Mouse (Mus musculus) heart, adult 2 months (tissue): ENCODE measurements at regions not wholly inside any gene's neighbourhood (a gene's known extent, or its start where the extent isn't known, plus 50 kb on each side); places are given as distances from the start of the nearest gene placed in this dataset.

ENCODE experiments used
- DNase-seq, 2 experiments: peaks; one replicate each; pipeline ENCODE4 v3.0.0; 2021
- H3K27ac ChIP-seq: fragments of 200-600 bp; 2 replicates; pipeline ENCODE4 v1.8.1; 2022
- H3K27me3 ChIP-seq: fragments of 200-500 bp; 2 replicates; pipeline ENCODE4 v1.6.1; 2012; ENCODE audit warnings: mild to moderate bottlenecking, low read length, inconsistent platforms, mixed read lengths; ENCODE audit not compliant: control insufficient read depth, insufficient read depth
- H3K36me3 ChIP-seq: fragments of 200-500 bp; 2 replicates; pipeline ENCODE4 v1.6.1; 2012; ENCODE audit warnings: low read length, inconsistent platforms; ENCODE audit not compliant: control insufficient read depth, insufficient read depth
- H3K4me1 ChIP-seq: fragments of 200-500 bp; 2 replicates; pipeline ENCODE4 v1.6.1; 2011; ENCODE audit warnings: low read length; ENCODE audit not compliant: control insufficient read depth, insufficient read depth
- H3K4me3 ChIP-seq: fragments of 200-600 bp; 2 replicates; pipeline ENCODE4 v1.8.1; 2022
- H3K79me2 ChIP-seq: fragments of 200-500 bp; replicated peaks from 2 replicates; pipeline ENCODE4 v1.6.1; 2012; ENCODE audit warnings: mild to moderate bottlenecking, inconsistent platforms, low read length, moderate library complexity, mixed read lengths; ENCODE audit not compliant: control insufficient read depth, insufficient read depth
- H3K9ac ChIP-seq: fragments of 200-500 bp; 2 replicates; pipeline ENCODE4 v1.6.1; 2012; ENCODE audit warnings: low read depth, mild to moderate bottlenecking, control low read depth, inconsistent platforms, low read length, mixed read lengths
- CTCF ChIP-seq: fragments of 200-600 bp; IDR thresholded peaks from 2 replicates; pipeline ENCODE4 v1.8.1; 2022; ENCODE audit warnings: antibody characterized with exemption, mild to moderate bottlenecking, moderate library complexity
- EP300 ChIP-seq: fragments of 200-500 bp; IDR thresholded peaks from 2 replicates; pipeline ENCODE4 v1.6.1; 2011; ENCODE audit warnings: low read depth, low read length, control low read depth; ENCODE audit not compliant: insufficient read depth
- POLR2A ChIP-seq: fragments of 200-500 bp; IDR thresholded peaks from 2 replicates; pipeline ENCODE4 v1.6.1; 2011; ENCODE audit warnings: mild to moderate bottlenecking, low read depth, low read length, control low read depth; ENCODE audit not compliant: insufficient read depth
- WGBS: fragments of 180-500 bp; shearing (Covaris S2); methylation state at CpG from one replicate; pipeline ENCODE4 v1.1.7; 2018; 5-methylcytosine and 5-hydroxymethylcytosine counted together
- intact Hi-C: fragments of 180-260 bp; cut with DNase I; formaldehyde crosslinking; loops from one replicate; pipeline ENCODE4 v1.15.1; 2025

DNA sequence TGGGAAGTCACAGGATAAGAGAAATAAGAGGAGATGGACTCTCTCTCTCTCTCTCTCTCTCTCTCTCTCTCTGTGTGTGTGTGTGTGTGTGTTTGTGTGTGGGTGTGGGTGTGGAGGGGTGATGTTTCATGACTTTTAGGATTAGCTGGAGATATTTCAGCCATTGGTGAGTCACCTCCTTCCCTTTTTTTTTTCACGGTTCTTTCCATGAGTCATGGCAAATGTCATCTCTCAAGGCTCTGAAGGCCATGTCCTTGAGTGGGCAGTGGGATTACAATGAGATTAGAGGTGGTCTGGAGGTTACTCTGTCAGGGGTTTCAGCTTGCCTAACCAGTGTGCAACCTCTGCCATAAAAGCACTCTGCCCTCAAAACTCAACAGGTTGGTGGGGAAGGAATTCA is 329.3 kb downstream of the Phkb start:
- H3K4me1 ChIP-seq = no peaks in the 10 kb centered on the region
- intact Hi-C loops = no loop called here
- WGBS = 25% methylated on average over 1 of the region's 1 CpGs
- DNase-seq = no peak
- no peak overlapping the region for H3K27ac ChIP-seq
- TF ChIP-seq EP300 = no peak
- no peak for TF ChIP-seq CTCF
- no peak for TF ChIP-seq POLR2A
- H3K79me2 ChIP-seq = no peaks in the 10 kb centered on the region
- no peaks in the 10 kb centered on the region for H3K36me3 ChIP-seq
- no peak overlapping the region for H3K4me3 ChIP-seq
- H3K27me3 ChIP-seq = no peaks in the 10 kb centered on the region
- H3K9ac ChIP-seq = no peak overlapping the region

GRCm38 (mm10) chr8:86164818-86165217 is 324.1 kb downstream of the Phkb start:
- no peak overlapping the region for H3K27ac ChIP-seq
- H3K4me1 ChIP-seq = no peaks in the 10 kb centered on the region
- H3K79me2 ChIP-seq = no peaks in the 10 kb centered on the region
- 74% methylated on average over 2 of the region's 2 CpGs for WGBS
- no peak for TF ChIP-seq CTCF
- no peak for TF ChIP-seq POLR2A
- no peak for TF ChIP-seq EP300
- intact Hi-C loops = no loop called here
- no peak for DNase-seq
- H3K27me3 ChIP-seq = no peaks in the 10 kb centered on the region
- H3K9ac ChIP-seq = no peak overlapping the region
- H3K36me3 ChIP-seq = no peaks in the 10 kb centered on the region
- H3K4me3 ChIP-seq = no peak overlapping the region

DNA sequence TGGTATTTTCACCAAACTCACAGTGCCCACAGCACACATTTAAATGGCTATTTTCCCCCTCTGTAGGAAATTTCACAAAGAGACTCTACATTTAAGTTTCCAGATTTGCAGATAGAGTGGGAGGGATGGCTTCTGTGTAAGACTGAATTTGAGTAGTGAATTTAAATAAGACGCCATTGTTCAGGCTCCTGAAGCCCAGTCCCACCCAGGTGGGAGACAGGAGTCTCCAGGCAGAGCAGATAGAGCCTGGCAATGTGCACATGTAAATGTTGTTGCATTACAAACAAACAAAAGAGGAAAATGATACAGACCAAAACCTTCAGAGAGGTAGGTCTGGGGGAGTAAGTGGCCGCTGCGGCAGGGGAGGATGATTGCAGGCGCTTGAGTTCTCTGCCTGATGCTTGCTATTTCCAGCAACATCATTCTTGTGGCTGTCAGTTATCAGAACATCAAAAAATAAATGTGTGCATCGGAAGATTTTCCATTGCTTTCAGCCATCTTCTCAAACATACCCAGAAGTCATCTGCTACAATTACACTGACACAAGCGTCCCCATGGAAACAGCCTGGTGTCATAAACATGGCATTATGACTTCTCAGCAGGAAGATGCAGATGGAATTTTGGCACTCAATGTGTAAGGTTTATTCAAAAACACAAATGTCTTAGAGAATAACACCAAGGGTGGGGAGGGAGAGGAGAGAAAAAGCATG is 318.5 kb downstream of the Phkb start:
- H3K27me3 ChIP-seq = no peaks in the 10 kb centered on the region
- no peaks in the 10 kb centered on the region for H3K4me1 ChIP-seq
- intact Hi-C loops = no loop called here
- WGBS = 80% methylated on average over 6 of the region's 6 CpGs
- no peak overlapping the region for H3K27ac ChIP-seq
- no peak overlapping the region for H3K9ac ChIP-seq
- no peaks in the 10 kb centered on the region for H3K79me2 ChIP-seq
- H3K4me3 ChIP-seq = no peak overlapping the region
- no peaks in the 10 kb centered on the region for H3K36me3 ChIP-seq
- TF ChIP-seq POLR2A (no peak), EP300 (no peak), CTCF (no peak)
- DNase-seq = no peak

DNA sequence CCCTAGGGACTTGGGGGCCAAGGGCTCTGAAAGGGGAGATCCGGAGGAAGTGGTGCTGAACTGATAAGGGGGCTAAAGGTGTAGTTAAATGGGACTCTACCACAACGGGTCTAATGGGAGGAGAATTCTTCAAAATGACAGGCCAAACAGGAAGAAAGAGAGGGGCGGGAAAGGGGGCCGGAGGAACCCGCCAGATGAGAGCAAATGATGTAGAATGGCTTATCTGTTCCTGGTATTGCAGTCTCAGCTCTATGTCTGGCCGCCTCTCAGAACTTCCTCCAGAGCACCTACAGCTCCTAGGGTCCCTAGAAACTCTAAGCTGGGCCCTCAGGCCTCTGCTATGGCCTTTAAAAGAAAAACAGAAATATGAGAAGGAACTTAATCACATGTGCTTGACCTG is 306.8 kb downstream of the Phkb start:
- Histone ChIP-seq H3K36me3 (no peaks in the 10 kb centered on the region), H3K4me3 (no peak overlapping the region), H3K4me1 (no peaks in the 10 kb centered on the region), H3K9ac (no peak overlapping the region), H3K27me3 (no peaks in the 10 kb centered on the region), H3K79me2 (no peaks in the 10 kb centered on the region), H3K27ac (no peak overlapping the region)
- no peak for TF ChIP-seq CTCF
- 40% methylated on average over 6 of the region's 6 CpGs for WGBS
- no peak for DNase-seq
- intact Hi-C loops = no loop called here

- Histone ChIP-seq H3K4me3 (no peak overlapping the region), H3K9ac (no peak overlapping the region), H3K27ac (no peak overlapping the region), H3K79me2 (no peaks in the 10 kb centered on the region), H3K36me3 (no peaks in the 10 kb centered on the region), H3K4me1 (no peaks in the 10 kb centered on the region), H3K27me3 (no peaks in the 10 kb centered on the region)
- TF ChIP-seq POLR2A = no peak
- no peak for TF ChIP-seq EP300
- no peak for TF ChIP-seq CTCF
- 60% methylated on average over 2 of the region's 2 CpGs for WGBS
- no peak for DNase-seq
- intact Hi-C loops = no loop called here
Observed at GRCm38 (mm10) chr8:86125244-86125643, 284.5 kb downstream of the Phkb start.

DNA sequence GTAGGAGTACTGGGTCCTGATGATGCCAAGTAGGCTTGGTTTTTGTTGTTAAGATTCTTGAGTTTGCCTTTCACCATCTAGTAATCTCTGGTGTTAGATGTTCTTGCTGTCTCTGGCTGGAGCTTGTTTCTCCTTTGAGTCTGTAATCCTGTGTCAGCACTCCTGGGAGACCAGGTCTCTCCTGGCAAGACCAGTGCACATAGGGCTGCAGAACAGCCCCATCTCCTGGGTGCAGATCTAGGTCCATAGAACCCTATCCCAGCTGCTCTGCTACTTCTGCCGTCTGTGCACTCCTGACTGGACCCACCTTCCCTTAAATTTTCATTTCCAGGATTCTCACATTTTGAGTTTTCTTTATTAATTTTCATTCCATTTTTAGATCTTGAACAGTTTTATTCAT is 283.9 kb downstream of the Phkb start:
- TF ChIP-seq CTCF = no peak
- TF ChIP-seq POLR2A = no peak
- no peak for TF ChIP-seq EP300
- 73% methylated on average over 1 of the region's 1 CpGs for WGBS
- Histone ChIP-seq H3K27me3 (no peaks in the 10 kb centered on the region), H3K27ac (no peak overlapping the region), H3K4me3 (no peak overlapping the region), H3K79me2 (no peaks in the 10 kb centered on the region), H3K36me3 (no peaks in the 10 kb centered on the region), H3K4me1 (no peaks in the 10 kb centered on the region), H3K9ac (no peak overlapping the region)
- no peak for DNase-seq
- intact Hi-C loops = no loop called here
